Mouse (Mus musculus) heart, adult 11 months (tissue): ENCODE data around the gene Mfsd14a.
"Not testable (repeated sequence)": the region's sequence is repeated elsewhere in the genome, so short reads cannot be mapped to it uniquely, and the experiment has no call there.

Experiments
- DNase-seq: peaks from one replicate; pipeline ENCODE4 v3.0.0; 2022

Mfsd14a gene

DNA sequence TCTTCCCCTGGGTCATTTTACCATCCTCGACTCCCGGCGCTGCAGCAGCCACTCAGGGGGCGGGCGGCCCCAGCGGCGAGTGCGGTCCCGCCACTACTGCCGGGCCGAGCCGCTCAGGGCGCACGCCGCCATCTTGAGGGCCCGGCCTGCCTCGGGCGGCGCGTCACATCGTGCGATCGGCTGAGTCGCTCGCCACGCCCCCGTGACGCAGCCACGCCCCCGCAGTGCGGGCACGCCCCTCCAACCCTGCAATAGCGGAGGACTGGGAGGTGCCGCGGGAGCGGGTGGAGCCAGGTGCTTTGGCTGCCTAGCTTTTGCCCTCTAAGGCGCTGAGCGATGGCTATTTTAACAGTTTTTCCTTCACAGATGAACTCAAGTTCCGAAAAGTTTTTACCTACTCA is at the start of gene Mfsd14a:
Mfsd14a (minus strand) TSS at position 215 of the 401 bp plus-strand sequence.
- peak; percentile 100 for DNase-seq

DNA sequence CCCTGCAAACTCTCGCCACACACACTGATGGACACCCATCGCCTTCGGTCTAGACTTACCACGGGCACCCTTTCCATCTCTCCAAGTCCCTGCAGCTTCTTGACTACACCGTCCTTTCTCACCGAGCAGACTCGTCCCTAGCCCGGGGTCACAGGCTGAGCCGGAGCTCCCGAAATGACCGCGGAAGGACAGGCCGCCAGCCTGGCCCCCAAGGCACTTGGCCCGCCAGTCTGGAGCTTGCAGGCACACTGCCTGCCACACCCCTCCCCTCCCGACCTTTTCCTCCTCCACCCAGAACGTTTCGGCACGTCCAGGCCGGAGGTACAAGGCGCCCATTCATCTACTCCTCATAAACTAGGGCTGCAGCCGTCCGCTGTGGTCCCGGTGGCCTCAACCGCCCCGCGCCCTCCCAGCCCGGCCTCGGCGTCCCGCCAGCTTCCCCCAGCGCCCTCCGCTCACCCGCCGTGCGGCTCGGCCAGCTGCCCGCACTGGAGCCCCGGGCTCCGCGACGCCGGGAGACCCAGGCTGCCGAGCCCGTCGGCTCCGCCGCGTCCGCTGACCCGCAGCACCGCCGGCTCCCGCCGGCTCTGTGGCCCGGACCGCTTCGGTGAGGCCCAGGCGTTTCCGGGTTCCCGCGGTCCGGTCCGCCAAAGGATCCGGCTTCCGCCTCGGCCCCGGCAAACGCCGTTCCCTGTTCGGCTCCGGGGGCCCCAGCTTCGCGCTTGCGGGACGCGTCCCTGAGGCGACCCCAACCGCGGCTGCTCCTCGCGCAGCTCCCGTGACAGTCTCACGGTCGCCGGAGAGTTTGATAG is 49.4 kb upstream of the Mfsd14a start:
- peak; percentile 98 for DNase-seq

DNA sequence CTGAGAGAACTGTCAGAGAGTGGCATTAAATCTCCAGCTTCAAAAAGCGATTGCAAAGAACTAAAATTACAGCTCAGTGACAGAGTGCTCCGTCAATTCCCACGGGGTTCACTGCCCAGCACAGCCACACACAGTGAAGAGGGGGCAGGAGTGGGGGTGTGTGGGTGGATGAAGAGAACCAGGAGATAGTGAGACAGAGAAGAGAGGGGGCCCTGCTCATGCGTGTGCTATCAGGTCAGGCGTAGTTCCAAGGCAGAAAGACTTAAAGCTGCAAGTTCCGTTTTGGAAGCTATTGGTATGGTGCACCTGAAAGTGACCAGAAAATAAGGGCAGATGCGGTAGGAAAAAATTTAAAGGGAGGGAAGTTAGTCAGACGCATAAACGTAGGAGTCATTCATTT is 48.5 kb upstream of the Mfsd14a start:
- no peak for DNase-seq

DNA sequence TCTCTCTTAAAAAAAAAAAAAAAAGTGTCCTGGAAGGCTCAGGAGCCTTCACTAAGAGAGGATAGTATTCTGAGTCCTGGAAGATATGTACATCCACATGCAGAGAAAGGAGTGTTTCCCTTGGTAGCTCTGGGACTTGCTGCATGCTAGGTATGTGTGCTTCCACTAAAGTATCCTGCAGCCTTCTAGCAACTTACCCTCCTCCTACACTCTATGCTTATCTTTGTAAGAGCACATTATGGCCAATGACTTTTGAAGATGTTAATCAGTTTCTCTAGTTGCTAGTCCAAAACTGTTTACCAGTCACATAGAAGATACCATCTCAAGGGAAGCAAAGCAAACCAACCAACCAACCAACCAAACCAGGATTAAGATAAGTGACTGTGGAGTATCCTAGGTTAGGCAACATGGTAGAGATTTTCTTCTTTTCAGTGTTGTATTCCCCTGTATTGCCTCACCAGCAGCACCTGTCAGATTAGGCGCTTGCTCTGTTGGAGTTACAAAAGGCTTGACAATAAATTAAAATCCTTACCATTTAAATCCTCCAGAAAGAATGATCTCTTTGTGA is 43.2 kb upstream of the Mfsd14a start:
- no peak for DNase-seq

DNA sequence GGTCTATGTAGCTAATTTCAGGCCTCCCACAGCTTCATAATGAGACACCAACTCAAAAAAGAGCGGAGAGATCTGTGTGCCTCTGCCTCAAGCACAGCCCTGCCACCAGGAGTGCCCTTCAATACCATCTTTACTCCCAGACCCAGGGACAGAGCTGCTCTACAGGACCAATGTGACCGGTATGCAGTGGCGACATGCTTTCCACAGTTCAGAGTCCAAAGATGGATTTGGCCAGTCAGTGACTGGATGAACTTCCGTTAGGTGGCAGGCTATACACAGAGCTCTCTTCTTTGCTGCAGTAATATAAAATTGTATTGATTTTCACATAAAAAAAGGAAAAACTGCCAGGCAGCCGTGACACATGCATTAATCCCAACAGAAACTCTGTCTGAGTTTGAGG is 41.4 kb upstream of the Mfsd14a start:
- no peak for DNase-seq

DNA sequence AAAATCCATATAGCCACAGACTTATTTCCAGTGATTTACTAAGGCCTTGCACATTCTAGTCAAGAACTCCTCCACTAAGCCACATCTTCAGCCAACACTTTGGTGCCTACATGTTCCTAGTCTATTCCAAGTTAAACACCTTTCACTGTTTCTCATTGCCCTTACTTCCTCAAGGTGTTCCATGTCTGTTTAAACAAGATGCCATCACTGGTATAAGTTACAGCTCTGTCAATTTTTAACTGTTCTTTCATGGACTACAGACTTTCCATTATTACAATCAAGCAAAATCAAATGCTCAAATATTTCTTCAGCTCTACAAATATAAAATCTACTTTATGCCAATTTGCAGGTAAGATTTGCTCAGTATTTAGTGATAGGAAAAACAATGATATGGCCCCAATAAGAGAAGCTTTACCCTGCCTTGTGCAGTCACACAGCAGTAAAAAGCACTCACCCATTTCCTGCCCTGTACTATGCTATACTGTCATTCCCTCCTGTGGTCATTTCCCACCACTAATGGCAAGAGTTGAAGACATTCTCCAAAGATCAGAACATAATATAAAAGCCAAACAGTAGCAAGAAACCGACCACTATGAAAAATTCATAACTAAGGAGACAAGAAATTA is 40.3 kb upstream of the Mfsd14a start:
- DNase-seq: no peak

DNA sequence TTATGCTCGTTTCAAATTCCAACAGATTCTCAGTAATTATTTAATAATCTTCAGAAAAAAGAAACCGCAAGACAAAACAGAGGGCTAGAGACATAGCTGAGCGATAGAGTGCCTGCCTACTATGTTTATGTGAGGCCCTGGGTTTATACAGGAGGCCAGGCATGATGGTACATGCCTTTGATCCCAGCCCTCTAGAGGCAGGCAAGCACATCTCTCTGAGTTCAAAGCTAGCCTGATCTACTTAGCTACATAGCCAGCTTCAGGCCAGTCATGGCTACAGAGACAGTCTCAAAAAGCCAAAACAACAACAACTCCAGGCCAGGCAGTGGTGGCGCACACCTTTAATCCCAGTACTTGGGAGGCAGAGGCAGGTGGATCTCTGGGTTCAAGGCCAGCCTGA is 39.1 kb upstream of the Mfsd14a start:
- no peak for DNase-seq

DNA sequence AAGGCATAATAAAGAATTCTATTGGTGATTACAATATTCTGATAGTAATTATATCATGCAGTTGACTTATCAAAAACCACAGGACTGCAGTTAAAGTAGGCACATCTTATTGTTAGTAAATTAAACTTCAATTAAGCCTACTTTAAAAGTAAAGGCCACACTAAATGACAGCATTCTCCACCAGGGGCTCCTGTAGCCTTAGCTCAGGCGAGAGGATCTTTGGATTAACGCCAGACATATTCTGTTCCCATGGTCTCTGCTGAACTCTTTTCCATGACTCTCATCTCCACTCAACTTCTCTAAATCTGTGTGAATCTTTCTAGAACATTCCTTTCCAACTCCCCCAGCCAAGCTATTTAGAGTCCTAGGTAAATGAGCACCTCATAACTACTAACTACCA is 36.3 kb upstream of the Mfsd14a start:
- DNase-seq: no peak

DNA sequence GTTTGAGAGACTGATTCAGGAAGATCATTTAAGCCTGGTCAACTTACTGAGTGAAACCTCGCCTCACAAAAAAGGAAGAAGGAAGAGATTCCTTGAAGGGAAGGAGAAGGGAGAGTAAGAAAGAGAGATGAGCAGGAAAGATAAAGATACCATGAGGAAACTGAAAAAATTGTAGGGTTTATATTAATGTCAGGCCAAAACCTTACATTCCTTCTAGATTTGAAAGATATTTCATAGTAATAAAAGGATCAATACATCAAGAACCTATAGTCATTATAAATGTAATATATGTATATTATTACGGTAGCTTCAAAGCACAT is 33.1 kb upstream of the Mfsd14a start:
- no peak for DNase-seq

DNA sequence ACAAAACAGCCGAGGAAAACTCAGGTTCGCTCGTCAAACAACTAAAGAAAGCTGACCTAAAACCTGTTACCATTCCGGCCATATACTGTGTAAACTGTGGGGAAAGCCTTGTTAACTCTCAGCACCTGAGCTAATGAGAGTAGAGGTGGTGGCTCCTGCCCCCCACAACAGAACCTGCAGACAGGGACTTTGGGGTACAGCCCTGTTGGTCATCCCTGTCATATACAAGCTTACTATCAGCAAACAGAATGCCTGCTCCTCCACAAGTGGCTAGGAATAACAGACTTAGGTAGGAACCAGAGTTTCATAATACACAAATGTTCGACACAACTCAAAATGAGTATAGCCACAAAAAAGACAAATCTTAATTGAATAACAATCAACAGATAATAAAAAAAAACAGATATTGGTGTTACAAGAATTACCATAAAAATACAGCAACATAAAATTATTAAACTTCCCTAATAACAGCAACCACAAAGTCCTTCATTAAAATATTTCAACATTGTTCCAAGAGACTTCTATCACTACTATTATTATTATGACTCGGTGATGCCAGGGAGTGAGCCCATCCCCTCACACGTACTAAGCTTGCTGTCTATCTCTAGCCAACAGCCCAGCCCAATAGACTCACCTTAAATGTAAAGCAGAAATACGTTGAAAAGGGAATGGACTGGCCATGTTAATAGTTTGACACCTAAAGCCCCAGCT is 32.6 kb upstream of the Mfsd14a start:
- no peak for DNase-seq

DNA sequence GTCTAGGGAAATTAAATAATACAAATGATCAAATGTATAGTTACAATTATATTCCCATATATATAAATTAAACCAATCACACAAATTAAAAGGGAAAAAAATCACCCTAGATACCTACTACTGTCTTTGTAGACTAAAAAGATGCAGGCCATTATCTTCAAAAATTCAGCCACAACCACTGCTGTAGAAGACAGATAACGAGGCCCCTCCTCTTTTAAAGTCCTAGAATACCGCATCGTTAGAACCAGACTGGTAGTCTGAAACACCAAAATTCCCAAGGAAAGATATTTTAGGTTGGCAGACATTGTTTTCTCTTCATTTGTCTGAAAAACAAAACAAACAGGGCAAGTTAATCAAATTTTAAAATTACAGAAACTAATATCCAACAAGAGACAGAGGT is 31.8 kb upstream of the Mfsd14a start:
- no peak for DNase-seq

DNA sequence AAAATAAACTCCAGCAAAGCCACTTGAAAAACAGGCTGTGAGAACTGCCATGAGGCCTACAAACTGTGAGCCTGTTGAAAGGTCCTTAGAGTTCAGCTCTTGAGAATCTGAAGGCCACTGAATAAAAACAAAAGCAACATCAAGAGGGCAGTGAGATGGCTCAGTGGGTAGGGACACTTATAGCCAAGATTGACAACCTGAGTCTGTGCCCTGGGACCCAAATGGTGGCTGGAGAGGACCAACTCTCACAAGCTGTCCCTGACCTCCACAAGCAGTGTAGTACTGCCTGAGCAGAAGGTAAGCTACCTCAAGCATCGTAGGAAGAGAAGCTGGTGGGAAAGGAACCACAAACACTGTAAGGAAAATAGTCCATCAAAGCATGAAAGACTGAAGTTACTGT is 18.7 kb upstream of the Mfsd14a start, which contains the start of gene Gm43191:
Gm43191 (minus strand) TSS at position 101 of the 400 bp plus-strand sequence.
- DNase-seq: no peak

DNA sequence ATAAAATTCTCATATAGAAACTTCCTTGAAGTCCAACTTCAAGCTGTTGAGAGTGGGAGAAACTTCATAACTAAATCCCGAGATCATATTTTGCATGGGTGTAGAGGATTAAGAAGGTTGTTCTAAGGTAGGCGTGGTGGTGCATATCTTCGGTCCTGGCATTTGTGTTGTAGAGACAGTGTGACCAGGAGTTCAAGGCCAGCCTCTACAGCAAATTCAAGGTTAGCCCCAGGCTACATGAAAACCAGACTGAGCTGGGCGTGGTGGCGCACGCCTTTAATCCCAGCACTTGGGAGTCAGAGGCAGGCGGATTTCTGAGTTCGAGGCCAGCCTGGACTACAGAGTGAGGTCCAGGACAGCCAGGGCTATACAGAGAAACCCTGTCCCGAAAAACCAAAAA is 1.8 kb upstream of the Mfsd14a start:
- DNase-seq: not testable (repeated sequence)

DNA sequence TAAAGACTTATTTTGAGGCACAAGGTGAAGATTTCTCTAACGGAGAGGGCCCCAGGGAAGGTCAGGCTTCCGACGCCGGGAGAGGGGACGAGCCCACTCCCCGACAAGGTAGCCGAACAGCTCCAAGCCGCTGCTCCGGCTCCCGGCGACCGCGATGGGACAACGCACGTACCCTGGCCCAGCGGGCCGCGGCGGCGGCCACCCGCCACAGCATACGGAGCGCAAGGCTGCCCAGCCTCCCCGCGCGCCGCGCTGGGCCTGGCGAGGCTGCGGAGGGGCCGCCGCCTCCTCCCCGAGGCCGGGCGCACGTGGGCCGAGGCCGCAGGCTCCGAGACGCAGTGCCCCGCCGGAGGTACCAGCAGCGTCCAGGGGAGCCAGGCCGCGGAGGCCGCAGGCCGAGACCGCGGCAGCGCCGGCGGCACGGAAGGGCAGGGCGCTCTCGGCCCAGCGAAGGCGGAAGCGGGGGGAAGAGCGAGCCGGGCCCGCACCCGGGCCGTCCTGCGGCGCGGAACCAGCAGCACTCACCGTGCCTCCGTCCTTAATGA is 535 bp downstream of the Mfsd14a start:
- no peak for DNase-seq

DNA sequence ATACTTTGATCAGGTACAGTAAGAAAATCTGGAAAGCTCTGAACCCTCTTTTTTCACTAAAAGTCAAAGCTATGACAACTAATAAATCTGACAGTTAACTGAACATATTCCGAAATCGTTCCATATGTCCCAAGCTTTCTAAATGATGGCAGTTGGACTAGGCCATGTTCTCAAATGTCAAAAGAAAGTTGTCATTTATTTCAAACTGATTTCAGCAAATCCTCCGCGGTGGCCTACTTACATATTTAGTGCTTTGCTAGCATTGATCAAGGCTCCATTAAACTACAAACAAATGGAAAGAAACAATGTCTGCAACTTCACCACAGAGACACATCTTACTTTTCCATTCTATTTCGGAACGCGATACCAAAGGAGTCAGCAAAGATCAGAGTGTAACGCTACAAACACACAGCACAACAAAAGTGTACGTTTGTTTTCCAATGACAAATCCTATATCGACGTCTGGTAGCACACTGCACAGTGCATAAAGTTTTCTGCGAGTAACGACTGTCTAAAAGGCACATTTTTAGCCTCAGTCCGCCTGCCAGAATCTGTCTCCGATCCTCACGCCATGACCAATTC is 1.1 kb downstream of the Mfsd14a start:
- no peak for DNase-seq

DNA sequence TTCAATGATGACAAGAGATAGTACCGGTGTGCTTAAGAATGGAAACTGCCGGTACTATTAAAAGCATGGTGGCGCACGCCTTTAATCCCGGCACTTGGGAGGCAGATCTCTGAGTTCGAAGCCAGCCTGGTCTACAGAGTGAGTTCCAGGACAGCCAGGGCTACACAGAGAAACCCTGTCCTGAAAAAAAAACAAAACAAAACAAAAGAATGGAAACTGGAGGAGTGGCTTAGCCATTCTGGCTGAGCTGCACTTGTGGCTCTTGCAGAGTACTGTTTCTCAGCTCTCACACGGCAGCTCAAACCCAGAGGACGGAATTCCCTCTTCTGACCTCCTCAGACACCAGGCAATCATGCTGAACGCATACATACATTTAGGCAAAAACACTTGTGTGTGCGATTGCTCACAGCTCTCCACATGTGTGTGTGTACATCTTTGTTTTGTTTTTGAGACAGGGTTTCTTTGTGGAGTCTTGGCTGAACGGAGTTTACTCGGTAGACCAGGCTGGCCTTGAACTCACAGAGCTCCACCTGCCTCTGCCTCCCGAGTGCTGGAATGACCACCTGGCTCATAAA is 2.5 kb downstream of the Mfsd14a start:
- DNase-seq: peak; percentile 33

DNA sequence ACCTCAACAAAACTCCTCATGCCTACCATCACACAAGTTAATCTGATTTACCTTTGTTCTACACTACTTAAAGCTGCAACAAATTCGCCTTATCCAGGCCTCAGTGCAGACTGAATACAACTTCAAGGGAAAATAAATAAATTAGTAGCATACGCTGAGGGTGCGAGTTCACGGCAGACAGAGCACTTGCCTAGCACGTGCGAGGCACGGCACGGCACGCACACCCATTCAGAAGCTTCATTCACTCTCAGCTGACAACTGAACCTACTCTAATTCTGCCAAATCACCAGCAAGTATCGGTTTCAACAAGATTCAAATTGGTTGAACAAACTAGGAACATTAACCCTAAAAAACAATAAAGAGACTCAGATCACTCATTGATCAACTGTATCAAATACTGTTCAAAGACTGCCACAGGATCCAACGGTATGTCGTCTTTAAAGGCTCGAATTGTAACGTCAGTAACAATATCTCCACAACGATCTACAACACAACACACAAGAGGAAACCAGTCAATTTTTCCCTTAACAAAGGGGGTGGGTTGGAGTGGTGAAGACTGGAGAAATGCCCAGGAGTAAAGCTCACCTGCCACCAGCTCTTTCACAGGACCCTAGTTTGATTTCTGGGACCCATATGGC is 3.4 kb downstream of the Mfsd14a start:
- peak; percentile 45 for DNase-seq

DNA sequence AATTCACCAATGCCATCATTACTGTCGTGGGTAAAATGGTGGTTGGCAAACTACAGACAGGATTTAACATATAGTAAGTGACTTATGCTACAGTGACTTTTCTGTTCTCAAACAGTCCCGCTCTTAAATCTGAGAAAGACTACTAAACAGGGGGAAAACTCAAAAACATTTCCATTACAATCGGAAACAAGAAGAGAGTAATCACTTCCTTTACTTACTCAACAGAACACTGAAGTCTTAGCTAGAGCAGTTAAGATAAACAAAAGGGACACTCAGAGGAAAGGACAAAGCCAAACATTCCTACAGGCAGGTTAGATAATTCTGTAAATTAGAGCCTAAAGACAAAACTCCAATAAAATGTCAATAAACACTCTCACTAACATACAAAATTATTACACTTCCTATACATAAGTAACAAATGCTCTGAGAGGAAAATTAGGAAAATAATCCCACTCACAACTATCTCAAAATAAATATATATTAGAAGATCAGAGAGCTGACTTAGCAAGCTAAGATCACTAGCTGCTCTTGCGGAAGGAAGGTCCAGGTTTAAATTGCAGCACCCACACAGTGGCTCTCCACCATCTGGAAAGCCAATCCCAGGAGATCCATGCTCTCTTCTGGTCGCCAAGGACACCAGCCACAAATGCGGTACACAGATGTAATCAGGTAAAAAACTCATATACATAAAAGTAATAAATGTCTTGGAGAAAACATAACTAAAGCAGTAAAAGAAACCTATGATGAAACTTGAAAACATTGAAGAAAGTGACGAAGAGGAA is 6.1 kb downstream of the Mfsd14a start:
- peak; percentile 66 for DNase-seq

DNA sequence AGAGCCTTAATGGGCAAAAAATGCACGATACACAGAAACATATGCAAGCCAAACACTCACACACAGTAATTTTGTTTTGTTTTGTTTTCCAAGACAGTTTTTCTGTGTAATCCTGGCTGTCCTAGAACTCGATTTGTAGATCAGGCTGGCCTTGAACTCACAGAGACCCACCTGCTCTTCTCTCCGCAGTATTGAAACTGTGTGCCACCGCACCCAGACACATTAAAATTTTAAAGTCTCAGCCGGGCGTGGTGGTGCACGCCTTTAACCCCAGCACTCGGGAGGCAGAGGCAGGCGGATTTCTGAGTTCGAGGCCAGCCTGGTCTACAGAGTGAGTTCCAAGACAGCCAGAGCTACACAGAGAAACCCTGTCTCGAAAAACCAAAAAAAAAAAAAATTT is 8.4 kb downstream of the Mfsd14a start:
- not testable (repeated sequence) for DNase-seq

DNA sequence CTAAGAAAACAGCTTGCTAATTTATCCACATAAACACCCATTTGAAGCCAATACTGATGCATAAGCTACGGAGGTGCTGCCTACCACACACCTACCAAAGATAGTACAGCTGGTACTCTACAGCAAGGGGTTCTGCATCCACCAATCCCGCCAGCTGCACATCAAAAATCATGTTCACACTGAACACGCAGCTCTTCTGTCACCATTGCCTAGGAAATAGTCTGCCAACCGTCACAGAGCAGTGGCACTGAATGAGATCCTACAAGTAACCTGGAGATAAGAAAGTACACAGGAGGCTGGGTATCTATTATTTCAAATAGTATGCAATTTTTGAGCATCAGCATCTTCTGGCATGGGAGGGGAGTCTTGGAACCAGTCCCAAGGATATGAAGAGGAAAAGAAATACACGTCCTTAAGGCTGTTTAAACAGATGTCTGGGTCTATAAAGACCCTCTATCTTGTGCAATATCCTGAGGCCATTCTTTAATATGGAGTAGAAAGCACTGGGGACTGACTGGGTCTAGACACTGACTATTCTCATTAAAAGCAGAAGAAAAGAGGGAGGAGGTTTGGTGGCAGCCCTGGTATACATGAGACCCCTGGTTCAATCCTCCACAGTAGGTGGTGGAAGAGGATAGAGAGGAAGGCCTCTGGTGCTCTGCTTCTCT is 9.1 kb downstream of the Mfsd14a start:
- DNase-seq: peak; percentile 85

DNA sequence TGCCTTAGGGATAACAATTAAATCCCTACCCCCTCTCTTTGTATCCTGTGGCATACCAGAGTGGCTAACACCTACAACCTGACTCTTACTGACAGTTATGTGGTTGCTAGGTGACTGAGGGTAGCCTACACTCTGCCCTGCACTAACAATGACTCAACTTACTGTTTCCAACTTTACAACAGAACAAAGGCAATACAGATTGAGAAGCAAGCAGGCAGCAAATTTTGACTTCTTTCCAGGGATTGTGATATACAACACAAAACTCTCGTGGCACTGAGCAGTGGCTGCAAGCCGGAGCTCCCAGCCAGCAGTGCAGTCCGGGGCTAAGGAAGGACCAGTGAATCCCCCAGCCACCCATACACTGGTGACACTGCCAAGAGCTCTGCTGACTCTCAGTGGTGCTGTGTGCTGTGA is 10.4 kb downstream of the Mfsd14a start:
- peak; percentile 60 for DNase-seq
